Mouse (Mus musculus): ENCODE data around the gene Scgb1a1.
"Not testable (repeated sequence)": the region's sequence is repeated elsewhere in the genome, so short reads cannot be mapped to it uniquely, and the experiment has no call there.

Scgb1a1 gene

DNA sequence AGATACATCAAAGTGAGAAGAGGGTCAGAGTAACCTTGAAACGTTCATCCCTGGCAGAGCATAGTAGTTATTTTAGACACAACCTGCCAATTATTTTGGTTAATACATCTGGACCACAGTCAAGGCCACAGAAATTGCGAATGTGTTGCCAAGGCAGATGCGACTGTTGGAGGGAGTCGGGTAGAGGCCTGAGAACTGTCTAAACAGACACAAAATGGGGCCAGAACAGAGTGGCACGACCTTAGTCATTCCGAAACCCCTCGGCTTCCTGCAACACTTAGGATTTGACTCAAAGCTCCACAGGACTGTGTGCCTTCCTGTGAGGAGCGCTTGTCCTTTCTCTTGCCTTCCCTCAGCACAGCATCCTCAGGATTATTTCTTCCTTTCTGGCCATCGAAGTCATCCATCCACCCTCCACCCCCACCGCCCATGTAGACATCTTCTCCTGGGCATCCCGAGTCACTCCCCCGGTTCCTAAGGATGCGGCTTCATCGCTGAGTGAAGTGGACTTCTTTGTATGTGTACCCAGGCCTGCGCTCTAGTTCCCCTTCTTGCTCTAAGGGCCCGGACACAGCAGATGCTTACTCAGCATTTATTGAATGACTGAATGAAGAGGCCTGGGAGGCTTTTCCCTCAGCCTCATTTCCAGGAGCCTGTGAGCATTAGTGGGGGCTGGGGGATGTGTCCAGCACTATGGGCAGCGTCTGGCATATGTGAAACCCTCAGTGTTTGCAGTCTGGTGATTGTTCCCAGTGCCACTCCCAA is 12.7 kb upstream of the Scgb1a1 start:
- no peak for DNase-seq (ENCODE audit: low spot score)

DNA sequence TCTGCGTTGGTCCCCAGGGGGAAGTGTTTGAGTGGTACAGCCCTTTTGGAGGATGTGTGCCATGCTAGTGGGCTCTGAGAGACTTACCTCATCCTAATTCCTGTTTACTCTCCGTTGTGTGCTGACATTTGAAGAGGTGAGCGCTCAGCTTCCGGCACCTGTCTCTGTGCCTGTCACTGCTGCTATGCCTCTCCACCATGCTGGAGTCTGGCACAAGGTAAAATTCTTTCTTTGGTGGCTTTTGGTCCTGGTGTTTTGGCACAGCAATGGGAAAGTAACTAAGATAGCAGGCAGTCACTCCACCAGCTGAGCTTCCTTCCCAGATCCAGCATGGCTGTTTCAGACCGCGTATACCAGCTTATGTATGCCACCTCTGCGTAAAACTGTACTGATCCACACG is 12.0 kb upstream of the Scgb1a1 start:
- no peak for DNase-seq (ENCODE audit: low spot score)

DNA sequence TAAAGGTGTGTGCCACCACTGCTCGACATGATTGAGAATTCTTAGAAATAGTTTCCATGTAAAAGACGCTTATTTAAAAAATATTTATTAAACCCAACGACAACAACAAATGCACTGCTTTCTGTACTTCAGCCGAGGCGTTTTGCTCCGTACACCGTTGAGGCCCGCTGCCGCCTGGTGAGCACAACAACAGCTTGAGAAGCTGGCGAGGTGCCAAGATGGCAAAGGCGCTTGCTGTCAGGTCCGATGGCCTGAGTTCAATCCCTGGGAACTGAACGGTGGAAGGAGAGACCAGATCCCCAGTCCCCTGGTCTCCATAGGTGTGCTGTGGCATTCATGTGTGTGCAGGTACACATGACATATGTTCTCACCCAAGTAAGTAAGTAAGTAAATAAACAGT is 9.7 kb upstream of the Scgb1a1 start:
- no peak for DNase-seq (ENCODE audit: low spot score)

DNA sequence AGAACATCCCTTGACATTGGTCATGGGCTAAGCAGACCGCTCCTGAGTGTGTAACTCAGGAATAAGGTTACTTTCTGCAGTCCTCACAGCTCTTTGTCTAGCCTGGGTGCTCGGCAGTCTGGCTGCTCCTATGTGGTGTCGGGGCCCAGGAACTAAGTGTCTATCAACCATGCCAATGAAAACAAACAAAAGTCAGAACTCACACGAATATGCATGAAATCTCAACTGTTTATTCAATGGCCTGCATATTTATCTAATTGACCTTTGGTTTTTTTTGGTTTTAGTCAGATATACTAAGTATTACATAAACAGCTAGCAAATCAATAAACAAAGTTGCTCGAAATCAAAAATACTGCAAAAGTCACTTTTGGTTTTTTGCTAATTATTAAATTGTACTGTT is 7.4 kb upstream of the Scgb1a1 start:
- DNase-seq (ENCODE audit: low spot score) = no peak

DNA sequence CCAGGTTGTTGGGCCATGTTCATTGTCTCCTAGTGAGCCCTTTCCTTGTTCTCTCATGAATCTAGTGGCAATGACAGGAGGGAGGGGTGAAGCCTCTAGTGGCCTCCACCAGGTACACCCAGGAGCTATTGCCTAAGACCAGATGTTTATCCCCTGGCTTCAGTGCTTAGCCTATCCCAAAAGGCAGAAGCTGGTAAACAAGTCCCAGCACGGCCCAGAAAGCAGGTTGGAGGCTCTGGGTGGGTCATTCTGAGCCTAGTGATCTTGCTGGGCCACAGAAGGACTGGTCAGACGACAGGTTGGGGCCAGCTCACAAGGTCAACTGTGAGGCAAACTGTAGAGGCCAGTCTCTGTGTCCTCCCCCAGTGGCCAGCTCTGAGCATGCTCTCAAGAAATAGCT is 3.0 kb upstream of the Scgb1a1 start:
- peak; percentile 71 for DNase-seq (ENCODE audit: low spot score)

DNA sequence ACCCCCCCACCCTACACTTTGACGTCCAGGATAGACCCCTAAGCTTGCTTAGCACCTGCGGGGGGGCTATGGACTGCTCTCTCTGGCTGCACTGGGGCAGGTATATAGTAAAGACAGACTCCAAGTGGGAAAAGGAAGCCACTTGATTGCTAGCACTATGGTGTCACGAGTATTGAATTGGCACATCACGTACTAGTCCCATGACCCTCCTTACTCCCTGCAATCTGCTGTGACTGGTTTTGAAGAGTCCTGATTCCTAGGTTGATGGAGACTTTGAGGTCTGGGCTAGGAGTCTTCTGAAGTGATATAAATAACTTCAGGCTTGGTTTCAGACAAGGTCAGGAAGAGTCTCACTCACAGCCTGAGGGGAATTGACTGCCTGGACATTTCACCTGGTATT is 2.4 kb upstream of the Scgb1a1 start:
- DNase-seq (ENCODE audit: low spot score) = no peak

DNA sequence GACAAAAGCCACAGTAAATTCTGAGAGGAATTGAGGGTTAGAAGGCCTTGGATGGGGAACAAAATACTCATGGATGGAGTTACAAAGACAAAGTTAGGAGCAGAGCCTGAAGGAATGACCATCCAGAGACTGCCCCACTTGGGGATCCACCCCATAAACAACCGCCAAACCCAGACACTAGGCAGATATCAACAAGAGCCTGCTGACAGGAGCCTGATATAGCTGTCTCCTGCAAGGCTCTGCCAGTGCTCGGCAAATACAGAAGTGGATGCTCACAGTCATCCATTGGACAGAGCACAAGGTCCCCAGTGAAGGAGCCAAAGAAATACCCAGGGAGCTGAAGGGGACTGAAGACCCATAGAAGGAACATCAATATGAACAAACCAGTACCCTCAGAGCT is 3.9 kb downstream of the Scgb1a1 start:
- DNase-seq (ENCODE audit: low spot score) = not testable (repeated sequence)

DNA sequence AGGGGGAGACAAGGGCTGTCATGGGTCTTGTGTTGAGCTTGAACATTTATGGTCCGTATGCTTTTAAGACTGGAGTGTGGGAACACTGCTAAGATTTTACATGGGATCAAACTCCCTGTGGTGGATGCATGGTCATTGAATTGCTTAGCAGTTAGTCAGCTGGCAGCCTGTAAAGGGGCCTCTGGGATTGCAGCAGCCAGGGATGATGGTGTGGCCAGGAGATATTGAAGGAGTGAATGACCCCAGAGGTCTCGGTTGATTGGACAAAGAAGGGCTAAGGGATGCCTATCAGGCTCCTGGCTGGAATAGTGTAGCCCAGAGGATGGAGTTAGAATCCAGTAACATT is 4.8 kb downstream of the Scgb1a1 start:
- DNase-seq (ENCODE audit: low spot score) = no peak

DNA sequence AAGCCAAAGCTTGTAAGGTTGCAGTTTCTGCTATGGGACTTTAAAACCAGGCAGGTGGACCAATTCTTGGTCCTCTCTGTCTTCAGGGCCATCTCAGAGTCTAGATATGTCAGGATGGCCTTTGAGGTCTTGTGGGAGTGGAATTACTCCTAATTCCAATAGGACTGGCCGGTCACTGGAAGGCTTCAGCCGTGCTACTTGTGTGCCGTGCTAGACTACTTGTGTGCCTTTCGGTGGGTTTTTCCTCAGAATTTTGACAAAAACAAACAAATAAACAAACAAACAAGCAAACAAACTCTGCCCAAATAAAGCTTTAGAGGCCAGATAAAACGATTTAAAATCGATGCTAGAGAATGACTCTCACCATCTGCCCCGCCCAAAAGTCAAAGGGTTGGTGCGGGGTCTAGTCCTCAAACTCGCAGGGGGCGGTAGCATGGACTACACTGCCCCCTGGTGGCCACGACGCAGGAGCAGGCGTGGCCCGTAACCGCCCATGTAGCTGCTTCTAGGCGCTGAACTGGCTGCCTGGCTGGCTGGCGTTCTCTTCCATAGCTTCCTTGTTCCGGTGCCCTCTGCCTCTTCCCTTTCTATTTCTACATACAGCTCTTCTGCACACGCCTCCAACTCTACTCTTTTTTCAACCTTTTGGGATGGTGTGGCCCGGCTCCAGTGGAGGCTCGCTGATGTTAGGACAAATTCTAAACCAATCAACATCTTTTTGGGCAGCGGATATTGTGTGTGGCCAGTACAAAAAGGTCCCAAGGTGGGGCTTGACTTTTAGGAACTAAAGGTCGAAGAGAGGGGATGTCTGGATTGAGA is 5.4 kb downstream of the Scgb1a1 start:
- DNase-seq (ENCODE audit: low spot score) = peak; percentile 88

DNA sequence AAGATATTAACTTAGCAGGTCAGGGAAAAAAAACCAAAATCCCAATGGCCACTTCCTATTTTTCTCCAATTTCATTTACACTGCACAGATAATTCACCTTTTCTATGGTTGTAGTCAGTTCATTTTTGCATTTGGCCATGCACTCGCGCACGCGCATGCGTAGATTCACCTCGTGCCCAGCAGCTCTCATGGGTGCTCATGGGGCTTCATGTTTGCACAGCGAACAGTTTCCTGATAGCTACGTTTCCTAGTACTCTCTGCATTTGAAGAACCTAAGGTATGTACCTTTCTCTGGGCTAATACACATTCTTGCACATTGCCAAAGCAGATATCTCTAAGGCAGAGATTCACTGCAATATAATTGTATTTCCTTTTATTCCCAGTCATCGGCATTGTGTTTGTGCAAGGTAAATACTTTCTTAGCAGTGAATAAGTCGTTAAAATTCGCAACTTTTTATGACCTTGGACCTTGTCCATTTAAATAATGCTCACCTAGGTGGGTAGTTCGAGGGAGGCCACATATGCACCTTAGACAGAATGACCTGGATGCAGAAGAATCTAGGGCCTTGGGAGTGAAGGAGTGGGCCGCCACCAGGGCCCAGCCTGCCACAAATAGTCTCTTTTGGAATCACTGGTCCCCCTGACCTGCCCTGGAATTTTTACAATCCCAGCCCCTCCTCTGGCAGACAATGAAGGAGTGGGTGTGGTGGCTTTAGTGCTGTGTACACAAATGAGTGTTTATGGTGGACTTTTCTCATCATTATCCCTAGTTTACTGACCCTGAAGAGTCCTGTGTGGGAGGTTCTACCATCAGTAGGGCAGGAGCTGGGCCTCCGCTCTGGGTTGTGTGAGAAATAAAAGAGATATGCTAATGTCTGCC is 6.2 kb downstream of the Scgb1a1 start:
- DNase-seq (ENCODE audit: low spot score) = no peak

DNA sequence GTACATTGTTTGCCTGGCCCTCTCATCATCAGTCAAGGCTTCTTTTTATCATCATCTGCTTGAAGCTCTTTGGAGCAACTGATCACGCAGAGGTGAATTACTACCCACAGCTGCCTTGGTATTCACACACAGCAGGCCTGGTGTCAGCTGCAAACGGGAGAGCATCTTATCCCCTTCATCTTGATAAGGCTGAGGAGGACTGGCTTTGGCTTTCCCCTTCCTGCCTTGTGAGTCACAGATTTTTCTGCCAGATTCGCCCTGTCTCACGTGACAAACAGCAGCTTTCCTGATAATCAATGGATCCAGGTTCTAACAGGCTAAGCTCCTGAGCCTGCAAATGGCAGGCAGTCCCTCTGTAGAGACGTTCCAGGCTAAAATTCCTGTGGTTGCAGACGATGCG is 7.8 kb downstream of the Scgb1a1 start:
- peak; percentile 57 for DNase-seq (ENCODE audit: low spot score)

DNA sequence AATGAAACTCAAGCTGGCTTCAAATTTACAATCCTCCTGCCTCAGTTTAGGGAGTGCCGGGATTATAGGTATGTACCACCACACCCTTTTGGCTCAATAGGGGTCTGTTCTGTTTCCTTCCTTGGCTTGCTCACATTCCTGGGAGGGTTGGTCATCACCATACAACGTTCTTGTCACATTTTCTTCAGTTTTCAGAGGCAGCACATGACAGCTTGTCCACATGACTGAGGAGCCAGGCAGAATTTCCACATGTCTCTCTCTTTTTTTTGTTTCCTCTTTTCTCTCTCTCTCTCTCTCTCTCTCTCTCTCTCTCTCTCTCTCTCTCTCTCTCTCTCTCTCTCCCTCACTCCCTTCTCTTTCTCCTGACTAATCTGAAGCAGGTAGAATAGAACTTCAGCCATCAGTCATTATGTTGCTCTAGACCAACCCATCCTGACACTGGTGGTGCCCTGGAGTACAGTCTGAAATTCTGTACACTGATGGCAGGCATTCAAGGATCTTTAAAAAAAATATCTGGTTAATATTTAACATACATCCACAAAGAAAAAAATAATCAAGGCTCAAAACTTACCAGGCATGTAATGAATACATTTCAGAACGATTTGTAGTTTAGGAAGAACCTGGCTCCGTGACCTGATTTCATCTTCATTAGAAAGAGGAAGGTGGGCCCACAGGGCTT is 10.6 kb downstream of the Scgb1a1 start:
- DNase-seq (ENCODE audit: low spot score) = no peak

DNA sequence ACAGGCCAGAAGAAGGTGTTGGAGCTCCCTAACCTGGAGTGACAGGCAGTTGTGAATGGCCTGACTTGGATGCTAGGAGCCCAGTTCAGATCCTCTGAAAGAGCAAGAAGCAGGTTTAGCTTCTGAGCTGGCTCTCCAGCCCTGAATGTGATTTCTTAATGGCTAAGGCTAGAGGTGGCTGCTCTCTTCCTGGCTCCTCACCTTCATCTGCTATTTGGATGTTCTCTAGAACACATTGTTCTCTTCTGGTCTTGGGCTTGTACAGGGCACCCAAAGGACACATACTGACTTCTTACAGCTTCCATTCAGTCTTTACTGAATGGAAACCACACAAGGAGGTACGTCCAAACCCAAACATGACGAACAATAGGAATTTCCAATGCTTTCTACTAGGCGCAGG is 11.7 kb downstream of the Scgb1a1 start:
- no peak for DNase-seq (ENCODE audit: low spot score)

DNA sequence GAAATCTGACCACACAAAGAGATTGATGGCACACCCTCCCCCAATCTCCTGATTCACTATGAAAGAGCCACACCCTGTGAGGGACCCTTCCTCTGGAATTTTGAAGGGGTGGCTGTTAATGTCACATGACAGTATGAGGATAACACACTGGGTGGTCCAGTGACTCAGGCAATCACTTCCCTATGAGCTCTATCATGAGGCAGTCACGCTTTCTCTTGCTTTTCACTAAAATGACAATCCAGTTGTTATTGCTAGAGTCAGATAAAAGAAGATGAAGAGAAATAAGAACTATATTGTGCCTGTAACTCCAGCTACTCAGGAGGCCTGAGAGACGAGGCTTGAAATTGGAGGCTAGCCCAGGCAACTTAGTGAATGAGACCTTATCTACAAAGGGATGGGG is 12.2 kb downstream of the Scgb1a1 start:
- DNase-seq (ENCODE audit: low spot score) = no peak

DNA sequence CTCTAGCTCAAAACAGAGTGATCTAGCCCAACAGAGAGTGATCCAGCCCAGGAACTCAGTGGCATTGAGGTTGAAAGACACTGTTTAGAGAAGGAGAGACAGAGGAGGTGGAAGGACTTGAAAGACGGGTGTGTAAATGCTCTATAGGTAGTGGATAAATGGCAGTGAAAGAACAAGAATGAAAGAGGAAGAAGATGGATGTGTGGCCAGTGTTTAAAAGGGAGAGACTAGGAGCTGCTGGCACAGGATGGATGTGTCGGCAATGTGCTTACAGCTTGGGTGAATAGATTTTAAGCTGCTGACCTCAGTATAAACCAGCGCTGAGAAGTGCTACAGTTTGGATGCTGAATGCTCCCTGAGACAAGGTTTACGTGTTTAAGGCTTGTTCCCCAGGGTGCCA is 13.3 kb downstream of the Scgb1a1 start:
- no peak for DNase-seq (ENCODE audit: low spot score)

DNA sequence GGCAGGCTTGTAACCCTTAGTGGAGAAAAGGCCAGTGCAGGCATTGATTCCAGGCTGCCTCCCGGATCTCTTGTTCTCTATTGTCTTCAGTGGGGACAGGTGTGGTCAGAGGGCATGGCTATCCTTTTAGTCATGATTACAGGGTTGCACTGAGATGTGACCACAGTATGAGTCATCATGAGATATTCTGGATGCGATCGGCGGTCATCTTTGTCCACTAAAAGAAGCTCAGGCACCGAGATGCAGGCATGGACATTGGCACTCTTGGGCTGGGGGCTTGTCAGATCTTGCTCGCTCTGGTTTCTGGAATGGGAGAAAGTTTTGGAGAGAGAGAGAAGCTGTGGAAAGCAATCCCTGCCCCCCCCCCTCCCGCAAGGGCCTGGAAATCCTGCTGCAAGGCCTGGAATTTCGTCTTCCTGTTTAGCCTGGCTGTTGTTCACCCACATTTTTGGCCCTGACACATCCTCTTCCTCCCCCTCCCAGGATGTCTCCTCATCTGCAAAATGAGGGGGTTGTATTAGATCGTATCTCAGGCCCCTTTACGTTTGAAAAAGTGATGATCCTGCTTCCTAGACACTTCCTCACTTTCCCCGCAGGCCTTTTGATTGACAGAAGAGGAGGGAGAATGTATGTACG is 13.9 kb downstream of the Scgb1a1 start:
- no peak for DNase-seq (ENCODE audit: low spot score)

DNA sequence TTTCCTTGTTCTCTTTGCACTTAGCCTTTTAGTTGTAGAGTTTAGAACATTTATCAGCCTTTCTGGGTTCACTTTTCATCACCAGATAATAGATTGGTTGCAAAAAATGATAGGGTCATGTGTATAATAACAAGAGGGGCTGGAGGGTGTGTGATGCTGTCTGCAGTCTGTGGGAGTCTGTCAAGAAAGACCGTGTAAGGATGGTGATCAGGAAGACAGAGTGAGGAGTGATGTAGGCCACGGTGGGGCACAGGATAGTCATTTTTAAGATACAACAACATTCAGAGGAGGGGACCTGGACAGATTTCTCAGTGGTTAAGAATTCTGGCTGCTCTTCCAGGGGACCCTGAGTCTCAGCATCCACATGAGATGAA is 15.6 kb downstream of the Scgb1a1 start:
- no peak for DNase-seq (ENCODE audit: low spot score)

DNA sequence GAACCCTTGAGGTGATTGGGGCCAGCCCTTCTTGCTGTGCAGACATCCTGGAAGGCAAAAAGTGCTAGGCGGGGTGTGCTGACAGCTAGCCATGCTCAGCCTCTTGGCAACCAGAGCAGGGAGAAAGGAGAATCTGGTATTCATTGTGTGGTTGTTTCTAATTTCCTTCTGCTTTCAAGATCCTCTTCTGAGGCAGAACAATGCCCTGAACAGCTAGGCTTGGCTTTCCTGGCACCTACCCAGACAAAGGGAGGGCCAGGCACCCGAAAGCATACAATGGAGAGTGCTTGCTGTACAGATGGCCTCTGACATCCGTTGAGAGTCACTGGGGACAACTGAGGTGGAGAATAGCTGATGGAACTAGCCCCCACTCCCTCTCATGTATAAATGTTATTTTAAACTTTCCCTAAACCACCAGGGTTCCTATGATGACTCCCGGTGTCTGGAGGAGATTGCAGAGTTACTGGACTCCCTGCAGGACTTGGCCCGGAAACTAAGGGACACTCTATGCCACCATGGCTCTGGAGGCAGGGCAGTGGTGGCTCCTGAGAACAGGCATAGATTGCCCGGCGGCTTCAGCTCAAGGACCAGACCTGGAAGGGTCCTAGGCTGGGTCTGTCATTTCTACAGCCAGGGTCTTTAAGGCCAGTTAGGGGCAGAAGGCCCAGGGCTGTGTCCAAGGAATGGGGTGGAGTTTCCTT is 16.2 kb downstream of the Scgb1a1 start:
- DNase-seq (ENCODE audit: low spot score) = peak; percentile 52

DNA sequence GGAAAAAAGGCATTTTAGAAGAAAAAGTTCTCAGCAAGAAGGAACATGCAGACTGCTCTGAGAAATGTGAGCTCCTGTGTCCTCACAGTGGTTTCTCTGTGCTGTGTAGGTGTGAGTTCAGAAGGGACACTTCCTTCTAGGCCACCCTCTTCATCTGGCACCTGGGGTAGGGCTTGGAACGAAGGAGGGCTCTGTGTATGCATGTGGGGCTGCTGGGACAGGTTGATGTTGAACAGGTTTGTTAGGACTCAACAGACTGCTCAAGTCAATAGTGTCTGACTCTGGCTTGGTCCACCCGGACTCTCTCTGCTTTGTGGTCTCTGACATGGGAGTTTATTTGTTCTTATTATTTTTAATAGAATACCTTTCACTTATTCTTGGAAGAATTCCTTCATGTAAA is 17.4 kb downstream of the Scgb1a1 start:
- no peak for DNase-seq (ENCODE audit: low spot score)

DNA sequence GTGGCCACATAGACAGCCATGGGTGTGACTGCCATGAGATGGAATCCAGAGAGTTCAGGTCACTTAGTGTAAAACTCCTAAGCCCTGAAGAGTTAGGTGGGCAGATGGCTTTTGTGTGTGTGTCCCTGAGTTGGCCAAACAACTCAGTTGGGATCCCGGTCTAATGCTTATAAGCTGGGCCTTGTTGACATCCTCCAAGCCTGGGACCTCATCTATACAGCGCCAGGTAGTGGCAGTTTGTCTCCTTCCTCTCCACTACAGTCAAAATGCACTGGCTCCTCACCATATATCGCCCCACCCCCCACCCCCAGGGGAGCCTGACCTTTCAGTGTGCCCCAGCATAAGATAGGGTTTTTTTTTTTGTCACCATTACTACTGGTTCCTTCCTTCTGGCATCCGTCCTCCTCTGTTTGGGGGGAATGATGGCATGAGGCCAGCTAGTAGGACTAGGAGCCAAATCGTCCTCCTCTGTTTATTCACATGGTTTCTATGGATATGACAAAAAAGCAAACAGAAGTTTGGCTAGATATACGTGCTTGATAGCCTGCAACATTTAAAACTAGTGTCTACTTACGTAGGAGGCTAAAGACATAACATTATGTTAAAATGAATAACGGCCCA is 18.0 kb downstream of the Scgb1a1 start:
- no peak for DNase-seq (ENCODE audit: low spot score)

DNA sequence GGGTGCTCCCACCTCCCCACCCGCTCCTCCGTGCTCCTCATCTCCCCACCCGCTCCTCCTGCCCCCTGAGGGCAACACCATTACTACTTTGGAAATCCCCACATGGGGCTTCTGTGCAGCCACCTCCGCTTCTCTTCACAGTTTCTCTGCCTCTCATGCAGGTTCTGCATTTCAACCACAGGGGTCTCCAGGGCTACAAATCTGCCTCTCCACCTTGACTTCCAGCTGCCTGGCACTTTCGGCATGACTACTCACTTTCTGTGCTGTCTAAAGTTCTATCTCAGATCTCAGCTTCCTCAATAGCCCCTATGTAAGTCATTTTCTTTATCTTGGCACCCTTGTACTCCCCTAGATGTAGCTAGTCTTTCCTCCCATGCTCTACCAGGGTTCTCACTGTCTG is 20.5 kb downstream of the Scgb1a1 start:
- DNase-seq (ENCODE audit: low spot score) = no peak

Measured in urinary bladder, postnatal 14 days (tissue).